Mouse (Mus musculus): ENCODE measurements around the gene Gzmm. TPM values are rescaled to one million over a fixed set of nuclear protein-coding genes. Genes with fewer than 3 reads are reported as not detected.

Gene Gzmm
- polyA plus RNA-seq, 2 experiments from 2014 or later, result 0.49 to 1.1 TPM

DNA sequence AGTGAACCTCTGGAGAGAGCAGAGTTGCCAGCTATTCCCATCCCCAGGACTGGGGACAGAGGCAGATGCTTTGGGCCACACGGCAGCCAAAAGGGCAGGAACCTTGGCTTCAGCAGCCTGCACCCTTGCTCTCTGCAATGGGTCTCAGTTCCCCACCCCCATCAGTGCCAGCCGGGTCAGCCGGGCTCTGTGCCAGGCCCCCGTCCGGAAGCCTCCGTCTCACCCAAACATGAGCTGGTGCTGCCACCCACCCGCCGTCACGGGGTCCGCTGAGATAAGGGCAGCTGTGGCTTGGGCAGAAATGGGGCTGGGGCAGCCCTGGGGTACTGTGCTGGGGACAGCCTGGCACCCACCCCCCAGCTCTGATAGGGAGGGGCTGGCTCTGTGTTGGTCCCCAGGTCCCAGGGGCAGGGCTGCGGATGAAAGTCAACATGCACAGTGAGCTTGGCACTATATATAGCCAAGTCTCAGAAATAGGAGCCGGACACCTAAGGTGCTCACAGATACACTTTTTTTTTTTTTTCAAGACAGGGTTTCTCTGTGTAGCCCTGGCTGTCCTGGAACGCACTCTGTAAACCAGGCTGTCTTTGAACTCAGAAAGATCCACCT, 40.6 kb downstream of the Gzmm start:
- no peak for ATAC-seq

DNA sequence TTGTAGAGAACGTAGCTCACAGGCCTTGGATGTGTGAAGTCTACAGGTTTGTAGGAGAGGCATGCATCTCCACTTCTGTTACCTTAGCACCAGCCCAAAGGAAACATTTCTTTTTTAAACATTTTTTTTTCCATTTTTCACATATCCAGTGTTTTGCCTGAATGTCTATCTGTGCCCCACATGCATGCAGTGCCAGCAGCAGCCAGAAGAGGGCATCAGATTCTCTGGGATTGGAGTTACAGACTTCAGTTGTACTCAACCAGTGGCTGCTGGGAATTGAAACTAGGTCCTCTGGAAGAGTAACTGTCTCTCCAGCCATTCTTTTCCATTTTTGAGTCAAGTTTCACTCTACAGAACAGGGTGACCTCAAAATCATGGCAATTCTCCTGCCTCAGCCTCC, 43.7 kb downstream of the Gzmm start:
- ATAC-seq, result no peak

DNA sequence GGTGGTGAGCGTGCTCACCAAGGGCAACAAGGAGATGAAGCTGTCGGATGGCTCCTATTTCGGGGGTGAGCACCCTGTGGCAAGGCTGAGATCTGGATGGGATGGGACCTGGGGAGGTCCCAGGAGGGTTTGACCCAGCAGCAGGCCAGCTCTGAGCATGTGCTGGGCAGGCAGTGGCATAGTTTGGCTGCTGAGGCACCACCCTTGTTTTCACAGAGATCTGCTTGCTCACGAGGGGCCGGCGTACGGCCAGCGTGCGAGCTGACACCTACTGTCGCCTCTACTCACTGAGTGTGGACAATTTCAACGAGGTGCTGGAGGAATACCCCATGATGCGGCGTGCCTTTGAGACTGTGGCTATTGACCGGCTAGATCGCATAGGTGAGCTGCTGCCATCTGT, 45.0 kb downstream of the Gzmm start:
- no peak for ATAC-seq

DNA sequence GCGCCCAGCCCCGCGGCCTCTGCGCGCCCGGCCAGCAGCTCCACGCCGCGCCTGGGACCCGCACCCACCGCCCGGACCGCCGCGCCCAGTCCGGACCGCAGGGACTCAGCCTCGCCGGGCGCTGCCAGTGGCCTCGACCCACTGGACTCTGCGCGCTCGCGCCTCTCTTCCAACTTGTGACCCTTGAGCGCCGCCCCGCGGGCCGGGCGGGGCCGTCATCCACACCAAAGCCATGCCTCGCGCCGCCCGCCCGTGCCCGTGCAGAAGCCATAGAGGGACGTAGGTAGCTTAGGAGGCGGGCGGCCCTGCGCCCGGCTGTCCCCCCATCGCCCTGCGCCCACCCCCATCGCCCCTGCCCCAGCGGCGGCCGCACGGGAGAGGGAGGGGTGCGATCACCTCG, 46.5 kb downstream of the Gzmm start:
- ATAC-seq, result no peak

DNA sequence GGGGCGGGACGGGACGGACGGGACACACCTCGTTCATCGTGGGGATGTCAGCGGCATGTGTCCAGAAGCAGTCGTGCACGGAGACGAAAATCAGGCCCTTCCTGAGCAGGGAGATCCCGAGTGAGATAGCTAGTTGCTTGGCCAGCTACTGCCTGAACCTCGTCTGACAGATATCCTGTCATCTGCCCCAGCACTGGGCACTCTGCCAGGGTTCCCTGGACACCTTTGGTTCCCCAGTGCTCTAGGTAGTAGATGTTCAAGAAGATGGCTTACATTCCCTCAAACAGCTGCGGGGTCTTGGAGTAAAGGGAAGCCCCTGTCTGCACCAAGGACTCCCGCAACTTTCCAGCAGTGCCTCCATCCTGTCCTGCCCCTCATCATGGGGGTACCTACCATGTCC, 47.9 kb downstream of the Gzmm start:
- ATAC-seq, result no peak

DNA sequence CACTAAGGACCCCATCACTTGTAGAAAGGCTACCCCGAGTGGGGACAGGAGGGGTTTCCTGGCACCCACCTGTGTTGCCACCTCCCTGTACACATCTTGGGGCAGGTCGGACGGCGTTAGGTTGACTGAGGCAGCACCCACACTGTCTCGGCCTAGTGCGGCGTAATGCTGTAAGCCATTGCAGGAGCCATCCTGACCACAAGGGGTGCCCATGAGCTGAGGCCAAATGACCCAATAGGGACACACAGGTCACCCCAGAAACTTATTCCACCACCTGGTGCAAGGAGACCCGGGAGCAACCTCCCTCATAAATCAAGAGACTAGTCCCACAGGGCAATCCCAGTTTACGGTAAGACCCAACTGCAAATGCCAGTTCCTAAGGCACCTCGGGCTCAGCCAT, 49.4 kb downstream of the Gzmm start:
- ATAC-seq, result no peak

DNA sequence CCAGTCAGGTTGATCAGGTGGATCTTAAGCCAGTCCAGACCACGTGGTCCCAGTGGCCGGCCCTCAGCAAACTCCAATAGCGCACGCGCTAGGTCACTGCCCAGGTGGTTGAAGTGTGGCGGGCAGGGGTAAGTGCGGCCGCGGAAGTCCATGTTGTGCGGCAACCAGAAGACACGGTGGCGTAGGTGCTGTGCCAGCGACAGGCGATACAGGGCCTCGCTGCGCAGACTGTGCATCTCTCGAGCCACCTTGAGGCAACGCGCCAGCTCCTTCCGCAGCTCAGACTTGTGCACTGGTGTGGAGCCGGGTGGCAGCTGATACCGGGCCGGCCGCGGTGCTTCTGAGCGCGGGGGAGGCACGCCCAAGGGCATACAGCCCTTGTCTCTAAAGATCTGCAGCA, 50.4 kb downstream of the Gzmm start:
- ATAC-seq, result no peak

DNA sequence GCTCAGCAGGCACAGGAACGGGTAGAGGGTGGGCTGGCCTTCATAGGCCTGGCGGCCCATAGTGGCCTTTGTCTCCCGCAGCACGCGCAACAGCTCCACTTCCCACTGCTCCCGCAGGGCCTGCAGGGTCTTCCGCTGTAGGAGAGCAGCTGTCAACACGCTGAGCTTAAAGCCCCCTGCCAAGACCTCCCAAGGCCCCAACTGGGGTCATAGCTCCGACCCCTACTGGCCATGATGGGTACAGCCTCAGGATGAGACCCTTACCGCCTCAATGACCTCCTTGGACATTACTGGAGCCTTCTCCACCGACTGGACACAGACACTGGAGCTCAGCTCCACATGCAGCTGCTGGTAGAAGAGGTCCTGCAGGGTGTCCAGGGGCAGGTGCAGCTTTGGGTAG, 52.0 kb downstream of the Gzmm start:
- no peak for ATAC-seq

DNA sequence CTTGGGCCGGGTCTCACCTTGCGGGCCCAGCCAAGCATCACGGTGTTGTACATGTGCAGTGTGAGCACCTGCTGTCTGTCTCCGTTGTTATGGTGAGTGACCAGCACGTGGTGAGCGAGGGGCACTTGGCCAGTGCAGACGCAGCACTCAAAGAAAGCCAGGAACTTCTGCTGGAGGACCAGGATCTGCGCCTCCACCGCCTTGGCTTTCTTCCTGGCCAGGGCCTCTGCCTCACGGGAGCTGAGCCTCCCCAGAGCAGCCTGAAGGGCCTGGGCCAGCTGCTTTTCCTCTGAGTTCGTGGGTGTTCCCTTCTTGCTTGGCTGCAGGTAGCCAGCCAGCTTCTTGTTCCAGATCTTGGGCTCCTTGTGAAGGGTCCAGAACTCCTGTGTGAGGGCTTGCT, 54.3 kb downstream of the Gzmm start:
- ATAC-seq, result no peak

DNA sequence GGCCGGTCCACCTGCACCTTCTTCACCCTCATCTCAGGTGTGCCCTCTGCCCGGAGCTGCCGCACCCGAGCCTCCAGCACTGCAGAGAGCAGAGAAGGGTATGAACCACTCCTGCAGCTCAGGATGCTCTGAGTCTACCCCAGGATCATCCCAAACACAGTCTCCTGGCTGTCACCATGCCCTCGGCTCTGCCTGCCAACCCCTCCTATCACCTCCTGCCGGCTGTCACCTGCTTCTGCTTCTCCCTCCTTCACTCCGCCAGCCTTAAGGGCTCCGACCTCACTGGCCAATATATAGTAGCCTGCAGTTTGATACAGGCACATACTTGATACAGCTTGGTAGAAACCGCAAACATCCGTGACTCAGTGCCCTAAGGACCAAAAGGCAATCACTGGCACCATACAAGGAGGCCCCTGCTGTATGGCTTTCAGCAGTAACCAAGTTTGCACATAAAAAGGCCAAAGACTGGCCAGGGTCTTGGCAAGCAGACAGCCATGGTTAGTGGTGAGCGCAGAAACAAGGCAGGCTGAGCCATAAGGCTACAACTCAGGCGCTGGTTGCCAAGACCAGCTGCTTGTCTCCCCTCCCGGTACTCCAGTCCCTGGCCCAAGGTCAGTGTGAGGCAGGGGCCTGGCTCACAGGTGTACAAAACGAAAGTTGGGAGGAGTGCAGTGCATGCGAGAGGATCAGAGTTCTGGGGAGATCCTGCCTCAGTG, 55.0 kb downstream of the Gzmm start:
- no peak for ATAC-seq

Other genes starting within 250 kb of the Gzmm start
- gene Vmn2r83, start 220.3 kb upstream of the Gzmm start, polyA plus RNA-seq (2017; shearing (Covaris generic)), result not detected
- gene Plpp2, start 155.2 kb upstream of the Gzmm start, polyA plus RNA-seq (2017; shearing (Covaris generic)), result 1 to 10 TPM; 2.8 to 3.8 TPM
- 10 to 100 TPM; 14.4 to 15.1 TPM for gene Mier2, start 133.8 kb upstream of the Gzmm start, polyA plus RNA-seq (2017; shearing (Covaris generic))
- not detected for gene Theg, start 101.7 kb upstream of the Gzmm start, polyA plus RNA-seq (2017; shearing (Covaris generic))
- not detected for gene C2cd4c, start 75.0 kb upstream of the Gzmm start, polyA plus RNA-seq (2017; shearing (Covaris generic))
- gene Shc2, start 51.1 kb upstream of the Gzmm start, polyA plus RNA-seq (2017; shearing (Covaris generic)), result not detected
- gene Odf3l2, start 43.3 kb upstream of the Gzmm start, polyA plus RNA-seq (2017; shearing (Covaris generic)), result not detected
- under 1 TPM; 0.23 to 0.73 TPM for gene Madcam1, start 24.5 kb upstream of the Gzmm start, polyA plus RNA-seq (2017; shearing (Covaris generic))
- gene Tpgs1, start 19.7 kb upstream of the Gzmm start, polyA plus RNA-seq (2017; shearing (Covaris generic)), result 10 to 100 TPM; 16.6 to 19.5 TPM
- gene Cdc34, start 6.8 kb upstream of the Gzmm start, polyA plus RNA-seq (2017; shearing (Covaris generic)), result 10 to 100 TPM; 20.8 to 27.3 TPM
- 100 to 1,000 TPM; 127 to 129 TPM for gene Bsg, start 15.5 kb downstream of the Gzmm start, polyA plus RNA-seq (2017; shearing (Covaris generic))
- gene Hcn2, start 27.6 kb downstream of the Gzmm start, polyA plus RNA-seq (2017; shearing (Covaris generic)), result not detected
- gene Polrmt, start 57.6 kb downstream of the Gzmm start, polyA plus RNA-seq (2017; shearing (Covaris generic)), result 10 to 100 TPM; 18.0 to 23.4 TPM
- gene Fgf22, start 66.1 kb downstream of the Gzmm start, polyA plus RNA-seq (2017; shearing (Covaris generic)), result not detected
- 1 to 10 TPM; 3.4 to 3.5 TPM for gene Rnf126, start 77.9 kb downstream of the Gzmm start, polyA plus RNA-seq (2017; shearing (Covaris generic))
- gene Fstl3, start 88.3 kb downstream of the Gzmm start, polyA plus RNA-seq (2017; shearing (Covaris generic)), result under 1 TPM in 1 of 2 experiments, not detected in 1; 0.53 TPM
- gene Prss57, start 101.9 kb downstream of the Gzmm start, polyA plus RNA-seq (2017; shearing (Covaris generic)), result not detected
- under 1 TPM in 1 of 2 experiments, not detected in 1; 0.23 TPM for gene Palm, start 104.6 kb downstream of the Gzmm start, polyA plus RNA-seq (2017; shearing (Covaris generic))
- gene Misp, start 132.0 kb downstream of the Gzmm start, polyA plus RNA-seq (2017; shearing (Covaris generic)), result under 1 TPM in 1 of 2 experiments, not detected in 1; 0.27 TPM
- 100 to 1,000 TPM; 103 to 274 TPM for gene Ptbp1, start 165.4 kb downstream of the Gzmm start, polyA plus RNA-seq (2017; shearing (Covaris generic))
- not detected for gene Prtn3, start 185.5 kb downstream of the Gzmm start, polyA plus RNA-seq (2017; shearing (Covaris generic))
- 1 to 10 TPM; 2.1 to 4.5 TPM for gene Plppr3, start 185.6 kb downstream of the Gzmm start, polyA plus RNA-seq (2017; shearing (Covaris generic))
- not detected for gene Elane, start 197.2 kb downstream of the Gzmm start, polyA plus RNA-seq (2017; shearing (Covaris generic))
- gene Cfd, start 201.8 kb downstream of the Gzmm start, polyA plus RNA-seq (2017; shearing (Covaris generic)), result not detected
- gene Med16, start 219.9 kb downstream of the Gzmm start, polyA plus RNA-seq (2017; shearing (Covaris generic)), result 1 to 10 TPM; 5.0 to 7.7 TPM
- gene Gm26602, start 221.8 kb downstream of the Gzmm start, polyA plus RNA-seq (2017; shearing (Covaris generic)), result not detected
- under 1 TPM in 1 of 2 experiments, not detected in 1; 0.09 TPM for gene Kiss1r, start 228.0 kb downstream of the Gzmm start, polyA plus RNA-seq (2017; shearing (Covaris generic))
- gene R3hdm4, start 232.2 kb downstream of the Gzmm start, polyA plus RNA-seq (2017; shearing (Covaris generic)), result 100 to 1,000 TPM in 1 of 2 experiments, 10 to 100 TPM in 1; 93.5 to 104 TPM
- 1 to 10 TPM; 2.7 to 3.3 TPM for gene Arid3a, start 238.0 kb downstream of the Gzmm start, polyA plus RNA-seq (2017; shearing (Covaris generic))

Measured in CD4-positive, CD25-positive, alpha-beta regulatory T cell, adult 4 months (primary cell).